Mouse (Mus musculus): ENCODE measurements around the gene Ggact. TPM values are rescaled to one million over a fixed set of nuclear protein-coding genes. Genes with fewer than 3 reads are reported as not detected.

Gene Ggact
- 30.2 and 35.0 TPM in 2 replicates for polyA plus RNA-seq (2012; rRNA removed)

GRCm38 (mm10) chr14:122913657-122914056, at the start of gene Ggact:
Gene Ggact (minus strand): TSS chr14:122913757.

Other genes with a start within 250 kb of the Ggact start
- 1.7 and 3.3 TPM in 2 replicates for gene Tmtc4, start 70.3 kb upstream of the Ggact start, polyA plus RNA-seq (2012; rRNA removed)